Mouse (Mus musculus) adrenal gland, postnatal 36 days (tissue): ENCODE data around the gene Gm13101. TPM values are rescaled to one million over a fixed set of nuclear protein-coding genes. Genes with fewer than 3 reads are reported as not detected.
"Not testable (repeated sequence)": the region's sequence is repeated elsewhere in the genome, so short reads cannot be mapped to it uniquely, and the experiment has no call there.

Source experiments
- DNase-seq, 2 experiments: peaks; one replicate each; pipeline ENCODE4 v3.0.0; 2021; ENCODE audit warnings: mixed read lengths in 1 of 2
- long read RNA-seq, 2 experiments: library from polyadenylated mRNA; stranded (forward); transcript quantifications; one replicate each; pipeline ENCODE4 v2.0.0; 2021; ENCODE audit warnings: borderline sequencing depth in 2 of 2
- total RNA-seq, 2 experiments: library from RNA; stranded (reverse); gene quantifications; 2 replicates each; pipeline ENCODE4 v1.2.3; 2021

The Gm13101 gene
- not detected for total RNA-seq
- long read RNA-seq, experiment 1 = 0 reads
- long read RNA-seq, experiment 2 = 0 reads

GRCm38 (mm10) chr4:143966850-143967249 lies at the start of gene Gm13101:
Gene Gm13101 (minus strand): TSS chr4:143966950.
- not testable (repeated sequence) for DNase-seq

GRCm38 (mm10) chr4:143994269-143994668 lies 27.5 kb upstream of the Gm13101 start, which contains the start of gene Pramef17:
Gene Pramef17 (minus strand): TSS chr4:143994369.
- DNase-seq = not testable (repeated sequence)

- DNase-seq = peak; percentile 10 to 15
These were observed 21.4 kb upstream of the Gm13101 start for GRCm38 (mm10) chr4:143988126-143988525.

- DNase-seq = not testable (repeated sequence)
These were observed 20.8 kb upstream of the Gm13101 start for GRCm38 (mm10) chr4:143987475-143987941.

GRCm38 (mm10) chr4:143985733-143986132 lies 19.0 kb upstream of the Gm13101 start:
- peak in 1 of 2 experiments; percentile 3 for DNase-seq

- DNase-seq = not testable (repeated sequence)
These were observed 18.4 kb upstream of the Gm13101 start for GRCm38 (mm10) chr4:143985165-143985564.

GRCm38 (mm10) chr4:143983446-143983845 lies 16.7 kb upstream of the Gm13101 start:
- not testable (repeated sequence) for DNase-seq

GRCm38 (mm10) chr4:143950916-143951315 lies 15.8 kb downstream of the Gm13101 start, which contains the start of gene Pramef25:
Gene Pramef25 (minus strand): TSS chr4:143951016.
- DNase-seq = not testable (repeated sequence)

Other genes starting within 250 kb of the Gm13101 start
- not detected for gene Gm13078, start 247.5 kb downstream of the Gm13101 start, total RNA-seq
- gene Gm13023, start 177.6 kb downstream of the Gm13101 start, total RNA-seq = not detected
- gene Gm13084, start 150.9 kb downstream of the Gm13101 start, total RNA-seq = not detected
- not detected for gene Gm13103, start 120.5 kb downstream of the Gm13101 start, total RNA-seq
- gene Pramef6, start 66.6 kb downstream of the Gm13101 start, total RNA-seq = not detected
- not detected for gene Pramef25, start 15.9 kb downstream of the Gm13101 start, total RNA-seq
- gene Pramef17, start 27.4 kb upstream of the Gm13101 start, total RNA-seq = not detected
- not detected for gene Pramel4, start 92.2 kb upstream of the Gm13101 start, total RNA-seq
- gene Gm13102, start 139.5 kb upstream of the Gm13101 start, total RNA-seq = not detected
- not detected for gene Oog3, start 195.7 kb upstream of the Gm13101 start, total RNA-seq
- not detected for gene Oog2, start 223.8 kb upstream of the Gm13101 start, total RNA-seq
- not detected for gene C87977, start 246.4 kb upstream of the Gm13101 start, total RNA-seq